Mouse (Mus musculus) lung, postnatal 10 days (tissue): ENCODE data around the gene Gm5460.

ENCODE experiments used
- DNase-seq: peaks from one replicate; pipeline ENCODE4 v3.0.0; 2021

The Gm5460 gene

GRCm38 (mm10) chr14:34016381-34016780, at the start of gene Gm5460:
Gene Gm5460, plus strand, starts transcription at chr14:34016758.
- no peak for DNase-seq

- no peak for DNase-seq
Observed at GRCm38 (mm10) chr14:33972679-33973078, 43.9 kb upstream of the Gm5460 start.

GRCm38 (mm10) chr14:33974752-33975151, 41.8 kb upstream of the Gm5460 start:
- no peak for DNase-seq

GRCm38 (mm10) chr14:33977748-33978147, 38.8 kb upstream of the Gm5460 start:
- no peak for DNase-seq

GRCm38 (mm10) chr14:33978604-33979059, 37.9 kb upstream of the Gm5460 start, which contains the start of gene Zfp488:
Gene Zfp488, minus strand, starts transcription at chr14:33978764.
- peak; percentile 20 for DNase-seq

- no peak for DNase-seq
Observed at GRCm38 (mm10) chr14:33989201-33989600, 27.4 kb upstream of the Gm5460 start.

- no peak for DNase-seq
Observed at GRCm38 (mm10) chr14:33991971-33992370, 24.6 kb upstream of the Gm5460 start.

GRCm38 (mm10) chr14:33993051-33993450, 23.5 kb upstream of the Gm5460 start:
- no peak for DNase-seq

- peak; percentile 6 for DNase-seq
Observed at GRCm38 (mm10) chr14:33993521-33994289, 22.9 kb upstream of the Gm5460 start.

- no peak for DNase-seq
Observed at GRCm38 (mm10) chr14:33997427-33997826, 19.1 kb upstream of the Gm5460 start.

GRCm38 (mm10) chr14:34000076-34000475, 16.5 kb upstream of the Gm5460 start:
- no peak for DNase-seq

GRCm38 (mm10) chr14:34001445-34001844, 15.1 kb upstream of the Gm5460 start:
- no peak for DNase-seq

- no peak for DNase-seq
Observed at GRCm38 (mm10) chr14:34002358-34002757, 14.2 kb upstream of the Gm5460 start.

- DNase-seq = no peak
Observed at GRCm38 (mm10) chr14:34015063-34015462, 1.5 kb upstream of the Gm5460 start, which contains the start of gene Gm30083. Gene Gm30083, minus strand, starts transcription at chr14:34015182.

- no peak for DNase-seq
Observed at GRCm38 (mm10) chr14:34016938-34017337, 380 bp downstream of the Gm5460 start.

- no peak for DNase-seq
Observed at GRCm38 (mm10) chr14:34026710-34027109, 10.2 kb downstream of the Gm5460 start.

GRCm38 (mm10) chr14:34033841-34034610, 17.5 kb downstream of the Gm5460 start:
- no peak for DNase-seq

GRCm38 (mm10) chr14:34041241-34041640, 24.7 kb downstream of the Gm5460 start:
- DNase-seq = no peak

GRCm38 (mm10) chr14:34043341-34043740, 26.8 kb downstream of the Gm5460 start:
- no peak for DNase-seq

- no peak for DNase-seq
Observed at GRCm38 (mm10) chr14:34050101-34050779, 33.7 kb downstream of the Gm5460 start.

- no peak for DNase-seq
Observed at GRCm38 (mm10) chr14:34052516-34052915, 36.0 kb downstream of the Gm5460 start, which contains the start of gene Antxrl. Gene Antxrl, plus strand, starts transcription at chr14:34052707.

GRCm38 (mm10) chr14:34071665-34072064, 55.1 kb downstream of the Gm5460 start:
- no peak for DNase-seq

- peak; percentile 52 for DNase-seq
Observed at GRCm38 (mm10) chr14:34075346-34075745, 58.8 kb downstream of the Gm5460 start.
